Mouse (Mus musculus) heart, postnatal 36 days (tissue): ENCODE measurements around the gene Hspa1l. TPM values are rescaled to one million over a fixed set of nuclear protein-coding genes. Genes with fewer than 3 reads are reported as not detected.

Experiments used
- DNase-seq, 2 experiments: peaks; one replicate each; pipeline ENCODE4 v3.0.0; 2021 to 2022
- intact Hi-C: fragments of 180-260 bp; cut with DNase I; formaldehyde crosslinking; loops from one replicate; pipeline ENCODE4 v1.15.1; 2025
- total RNA-seq, 2 experiments: library from RNA; stranded (reverse); gene quantifications; 2 replicates each; pipeline ENCODE4 v1.2.3; 2021

Hspa1l gene
- total RNA-seq, 2 experiments from 2014 or later: 7.8 to 9.2 TPM

- intact Hi-C loops: loop anchor here (1.0 to 5.0 kb wide), 5 partner anchors 38 to 101 kb away; partner anchors contain the start of genes Abhd16a, Csnk2b, Ddah2 and Gpank1
- peak; percentile 92 to 93 for DNase-seq
Measured at GRCm38 (mm10) chr17:35021163-35021808, 48.8 kb downstream of the Hspa1l start.

GRCm38 (mm10) chr17:35021842-35022477 is 49.5 kb downstream of the Hspa1l start:
- intact Hi-C loops: loop anchor here (1.0 to 5.0 kb wide), 7 partner anchors 24 to 215 kb away; partner anchors contain the start of genes Abhd16a, Csnk2b, Ddah2 and Gpank1
- DNase-seq: peak in 1 of 2 experiments; percentile 56

GRCm38 (mm10) chr17:35022541-35023060 is 50.1 kb downstream of the Hspa1l start:
- DNase-seq: no peak

GRCm38 (mm10) chr17:35023221-35023620 is 50.7 kb downstream of the Hspa1l start:
- intact Hi-C loops: loop anchor here (2.0 to 5.0 kb wide), 2 partner anchors 99 to 214 kb away; partner anchors contain the start of genes Csnk2b and Gpank1
- no peak for DNase-seq

More at GRCm38 (mm10) chr17:35022541-35023060, 50.1 kb downstream of the Hspa1l start:
- intact Hi-C loops: loop anchor here (1.0 to 5.0 kb wide), 3 partner anchors 24 to 214 kb away; partner anchors contain the start of genes Csnk2b, Gpank1 and Msh5

GRCm38 (mm10) chr17:35023756-35024155 is 51.3 kb downstream of the Hspa1l start:
- DNase-seq: no peak
- intact Hi-C loops: loop anchor here (2.0 to 5.0 kb wide), 2 partner anchors 99 to 213 kb away; partner anchors contain the start of genes Csnk2b and Gpank1

- no peak for DNase-seq
- intact Hi-C loops: loop anchor here (5.0 kb wide), 1 partner anchor 98 kb away; the partner anchor contains the start of genes Csnk2b and Gpank1
Measured at GRCm38 (mm10) chr17:35024261-35024660, 51.8 kb downstream of the Hspa1l start.

- intact Hi-C loops: loop anchor here (5.0 kb wide), 1 partner anchor 97 kb away; the partner anchor contains the start of genes Csnk2b and Gpank1
- DNase-seq: no peak
Measured at GRCm38 (mm10) chr17:35024691-35025488, 52.4 kb downstream of the Hspa1l start.

- DNase-seq: no peak
Measured at GRCm38 (mm10) chr17:35026206-35026605, 53.7 kb downstream of the Hspa1l start.

GRCm38 (mm10) chr17:35027277-35028068 is 55.0 kb downstream of the Hspa1l start, which contains the start of gene Sapcd1:
Gene Sapcd1 (minus strand): TSS chr17:35028016.
- DNase-seq: no peak
- intact Hi-C loops: loop anchor here (2.0 kb wide), 1 partner anchor 13 kb away; no protein-coding TSS in a partner anchor

More at GRCm38 (mm10) chr17:35026206-35026605, 53.7 kb downstream of the Hspa1l start:
- intact Hi-C loops: loop anchor here (2.0 kb wide), 1 partner anchor 15 kb away; no protein-coding TSS in a partner anchor

GRCm38 (mm10) chr17:35028315-35028714 is 55.8 kb downstream of the Hspa1l start:
- no peak for DNase-seq
- intact Hi-C loops: no loop called here

Other genes starting within 250 kb of the Hspa1l start
- 10 to 100 TPM; 22.8 to 24.7 TPM for gene C4b, start 228.8 kb upstream of the Hspa1l start, total RNA-seq
- not detected for gene Cyp21a1, start 168.1 kb upstream of the Hspa1l start, total RNA-seq
- gene Stk19, start 135.8 kb upstream of the Hspa1l start, total RNA-seq: 10 to 100 TPM in 1 of 2 experiments, 1 to 10 TPM in 1; 10.0 to 11.1 TPM
- gene Dxo, start 135.7 kb upstream of the Hspa1l start, total RNA-seq: 10 to 100 TPM; 12.4 to 17.3 TPM
- 10 to 100 TPM; 22.6 to 24.5 TPM for gene Skiv2l, start 122.5 kb upstream of the Hspa1l start, total RNA-seq
- gene Nelfe, start 122.3 kb upstream of the Hspa1l start, total RNA-seq: 10 to 100 TPM; 13.7 to 15.3 TPM
- gene Cfb, start 110.2 kb upstream of the Hspa1l start, total RNA-seq: 1 to 10 TPM; 4.4 to 7.5 TPM
- gene Zbtb12, start 93.2 kb upstream of the Hspa1l start, total RNA-seq: 1 to 10 TPM; 7.5 to 7.7 TPM
- not detected for gene Gm20547, start 90.7 kb upstream of the Hspa1l start, total RNA-seq
- 1 to 10 TPM; 3.1 to 4.4 TPM for gene C2, start 74.4 kb upstream of the Hspa1l start, total RNA-seq
- gene Ehmt2, start 74.2 kb upstream of the Hspa1l start, total RNA-seq: 10 to 100 TPM; 44.6 to 49.8 TPM
- not detected for gene Slc44a4, start 58.2 kb upstream of the Hspa1l start, total RNA-seq
- 10 to 100 TPM; 13.2 to 16.5 TPM for gene Neu1, start 41.5 kb upstream of the Hspa1l start, total RNA-seq
- 1 to 10 TPM; 2.8 to 4.5 TPM for gene Hspa1b, start 13.5 kb upstream of the Hspa1l start, total RNA-seq
- gene Gm20481, start 2.8 kb upstream of the Hspa1l start, total RNA-seq: not detected
- gene Hspa1a, start 547 bp upstream of the Hspa1l start, total RNA-seq: 1 to 10 TPM; 4.2 to 4.6 TPM
- 10 to 100 TPM; 16.0 to 17.4 TPM for gene Lsm2, start 9.2 kb downstream of the Hspa1l start, total RNA-seq
- gene Vars, start 28.3 kb downstream of the Hspa1l start, total RNA-seq: 10 to 100 TPM; 26.7 to 27.4 TPM
- gene Vwa7, start 43.9 kb downstream of the Hspa1l start, total RNA-seq: 1 to 10 TPM; 8.4 to 9.3 TPM
- gene Sapcd1, start 55.3 kb downstream of the Hspa1l start, total RNA-seq: not detected
- under 1 TPM; 0.25 to 0.70 TPM for gene Msh5, start 74.0 kb downstream of the Hspa1l start, total RNA-seq
- 10 to 100 TPM; 41.7 to 44.0 TPM for gene Clic1, start 77.3 kb downstream of the Hspa1l start, total RNA-seq
- gene Ddah2, start 86.3 kb downstream of the Hspa1l start, total RNA-seq: 10 to 100 TPM; 27.5 to 27.6 TPM
- under 1 TPM in 1 of 2 experiments, not detected in 1; 0.56 TPM for gene Ly6g6c, start 92.7 kb downstream of the Hspa1l start, total RNA-seq
- under 1 TPM; 0.42 to 0.49 TPM for gene Mpig6b, start 93.5 kb downstream of the Hspa1l start, total RNA-seq
- gene Ly6g6e, start 104.2 kb downstream of the Hspa1l start, total RNA-seq: not detected
- gene Ly6g6d, start 105.4 kb downstream of the Hspa1l start, total RNA-seq: under 1 TPM; 0.70 to 0.80 TPM
- not detected for gene Ly6g6f, start 112.9 kb downstream of the Hspa1l start, total RNA-seq
- gene Abhd16a, start 116.6 kb downstream of the Hspa1l start, total RNA-seq: 10 to 100 TPM; 54.6 to 61.1 TPM
- not detected for gene Ly6g5c, start 135.6 kb downstream of the Hspa1l start, total RNA-seq
- not detected for gene Ly6g5b, start 142.7 kb downstream of the Hspa1l start, total RNA-seq
- gene Gpank1, start 148.8 kb downstream of the Hspa1l start, total RNA-seq: 1 to 10 TPM; 8.0 to 9.6 TPM
- 100 to 1,000 TPM; 163 to 164 TPM for gene Csnk2b, start 149.3 kb downstream of the Hspa1l start, total RNA-seq
- 10 to 100 TPM; 25.7 to 26.4 TPM for gene D17H6S53E, start 153.7 kb downstream of the Hspa1l start, total RNA-seq
- not detected for gene Apom, start 159.3 kb downstream of the Hspa1l start, total RNA-seq
- gene Bag6, start 162.5 kb downstream of the Hspa1l start, total RNA-seq: 100 to 1,000 TPM; 243 to 268 TPM
- 100 to 1,000 TPM; 122 to 127 TPM for gene Prrc2a, start 192.2 kb downstream of the Hspa1l start, total RNA-seq
- 1 to 10 TPM; 2.0 to 6.2 TPM for gene Aif1, start 203.4 kb downstream of the Hspa1l start, total RNA-seq
- gene Lst1, start 215.7 kb downstream of the Hspa1l start, total RNA-seq: 1 to 10 TPM; 3.3 to 3.7 TPM
- 1 to 10 TPM; 1.0 to 1.6 TPM for gene Ltb, start 221.7 kb downstream of the Hspa1l start, total RNA-seq
- gene Tnf, start 229.3 kb downstream of the Hspa1l start, total RNA-seq: under 1 TPM; 0.53 to 0.57 TPM
- under 1 TPM in 1 of 2 experiments, not detected in 1; 0.19 TPM for gene Lta, start 232.6 kb downstream of the Hspa1l start, total RNA-seq
- not detected for gene Gm16181, start 248.1 kb downstream of the Hspa1l start, total RNA-seq